Mouse (Mus musculus): Measurements from ENCODE around the gene Supt5. TPM values are rescaled to one million over a fixed set of nuclear protein-coding genes. Genes with fewer than 3 reads are reported as not detected.
A peak's percentile ranks its signal among the peaks of the same experiment; 100 is the strongest.

Gene Supt5
- polyA plus RNA-seq, 1 experiment from 2014 or later, result 127 TPM

DNA sequence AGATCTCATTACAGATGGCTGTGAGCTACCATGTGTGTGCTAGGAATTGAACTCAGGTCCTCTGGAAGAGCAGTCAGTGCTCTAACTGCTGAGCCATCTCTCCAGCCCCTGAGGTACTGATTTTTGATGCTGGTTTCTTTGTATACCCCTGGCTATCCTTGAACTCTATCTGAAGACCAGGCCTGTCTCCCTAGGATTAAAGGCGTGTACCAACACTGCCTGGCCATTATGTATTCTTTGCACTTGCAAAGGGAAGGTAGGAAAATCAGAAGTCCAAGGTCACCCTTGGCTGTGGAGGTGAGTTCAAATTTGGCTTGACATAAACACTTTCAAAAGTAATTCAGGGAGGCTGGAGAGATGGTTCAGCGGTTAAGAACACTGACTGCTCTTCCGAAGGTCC lies 16.1 kb upstream of the Supt5 start:
- no peaks in the 10 kb centered on the region for H3K27me3 ChIP-seq
- DNase-seq (ENCODE audit: low read depth, low spot score) (no peak), ATAC-seq (no peak)
- ChIA-PET POLR2A (no interaction called here), CTCF (no interaction called here)
- in situ Hi-C loops (cut with MboI; ENCODE audit: low pct_unique_long_range_greater_than_20kb), result no loop called here
- no peak for TF ChIP-seq CTCF (IDR thresholded peaks at IDR 0.05)

DNA sequence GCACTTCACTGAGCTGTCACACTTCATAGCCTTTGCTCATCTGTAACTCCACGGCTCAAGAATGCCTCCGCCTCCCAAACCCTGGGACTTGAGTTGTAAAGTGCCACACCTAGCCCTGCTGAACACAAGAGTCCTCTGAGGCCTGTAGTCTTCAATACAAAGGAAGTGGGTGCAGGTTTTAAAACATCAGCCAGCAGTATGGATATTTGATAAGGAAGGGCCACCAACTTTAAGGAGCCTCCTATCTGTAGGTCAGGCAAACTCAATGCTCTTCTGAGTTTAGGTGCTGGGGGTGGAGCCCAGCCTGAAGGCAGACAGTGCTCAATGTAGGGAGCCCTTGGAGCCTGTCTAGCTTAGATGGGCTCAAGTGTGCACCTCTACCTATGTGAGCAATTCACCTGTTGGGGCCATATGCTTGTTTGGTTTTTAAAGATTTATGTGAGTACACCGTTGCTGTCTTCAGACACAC lies 15.6 kb upstream of the Supt5 start:
- no peak for DNase-seq (ENCODE audit: low read depth, low spot score)
- TF ChIP-seq CTCF (IDR thresholded peaks at IDR 0.05), result no peak
- CTCF ChIA-PET, result interaction anchor here (1.3 kb wide), 1 partner anchor 10 kb away, joined by 8 read pairs; no protein-coding TSS in a partner anchor
- POLR2A ChIA-PET, result no interaction called here
- H3K27me3 ChIP-seq, result no peaks in the 10 kb centered on the region
- in situ Hi-C loops (cut with MboI; ENCODE audit: low pct_unique_long_range_greater_than_20kb), result no loop called here
- no peak for ATAC-seq

DNA sequence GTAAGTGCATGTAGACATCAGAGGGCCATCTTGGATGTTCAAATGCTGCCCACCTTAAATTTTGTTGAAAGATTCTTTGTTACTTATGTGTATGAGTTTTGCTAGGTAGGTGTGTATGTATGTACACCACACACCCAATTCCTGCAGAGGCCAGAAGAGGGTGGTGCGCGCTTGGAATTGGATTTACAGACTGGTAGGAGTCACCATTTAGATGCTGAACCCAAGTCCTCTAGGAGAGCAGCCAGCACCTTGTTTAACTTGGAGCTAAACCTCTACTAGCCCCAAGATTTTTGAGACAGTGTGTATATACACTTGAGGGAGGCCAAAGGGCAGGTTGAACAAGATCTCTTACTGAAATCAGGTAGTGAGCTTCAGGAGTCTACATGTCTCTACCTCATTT lies 14.7 kb upstream of the Supt5 start:
- ChIA-PET CTCF (interaction anchor here (0.7 to 1.3 kb wide), 3 partner anchors 9 to 37 kb away, joined by 3 to 8 read pairs (median 3); no protein-coding TSS in a partner anchor), POLR2A (interaction anchor here (1.7 kb wide), 1 partner anchor 18 kb away, joined by 6 read pairs; no protein-coding TSS in a partner anchor)
- DNase-seq (ENCODE audit: low read depth, low spot score), result no peak

DNA sequence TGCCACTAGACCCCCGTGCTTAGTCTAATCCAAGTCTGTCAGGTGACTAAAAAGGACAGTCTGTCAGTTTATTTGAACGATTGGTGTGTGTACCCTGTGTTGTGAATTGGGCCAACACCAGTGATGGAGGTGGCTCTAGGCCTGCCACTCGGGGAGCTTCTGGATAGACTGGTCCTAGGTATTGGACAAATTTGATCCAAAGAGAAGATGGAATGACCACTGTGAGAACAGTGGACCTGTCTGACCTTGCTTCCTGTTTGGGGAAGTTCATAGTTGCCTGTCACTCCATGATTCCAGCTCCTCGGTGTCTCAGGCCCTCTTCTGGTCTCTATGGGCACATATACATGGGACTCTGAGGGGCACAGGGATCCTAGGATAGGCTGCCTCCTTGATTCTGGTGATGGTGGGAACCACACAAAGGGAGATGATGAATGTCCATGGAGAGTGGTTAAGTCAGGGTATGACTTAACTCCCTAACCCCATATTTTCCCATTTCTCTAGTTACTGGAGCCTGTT lies 13.2 kb upstream of the Supt5 start:
- H3K27me3 ChIP-seq, result no peaks in the 10 kb centered on the region
- CTCF ChIA-PET, result interaction anchor here (0.7 to 1.0 kb wide), 2 partner anchors 24 to 28 kb away, joined by 3 read pairs; partner anchors contain the start of gene Zfp36
- no peak for TF ChIP-seq CTCF (IDR thresholded peaks at IDR 0.05)
- DNase-seq (ENCODE audit: low read depth, low spot score) (no peak), ATAC-seq (no peak)
- in situ Hi-C loops (cut with MboI; ENCODE audit: low pct_unique_long_range_greater_than_20kb), result no loop called here
- POLR2A ChIA-PET, result interaction anchor here (1.4 to 2.2 kb wide), 2 partner anchors 17 to 30 kb away, joined by 3 to 7 read pairs; no protein-coding TSS in a partner anchor

More for the DNA sequence above, 14.7 kb upstream of the Supt5 start:
- no peak for TF ChIP-seq CTCF (IDR thresholded peaks at IDR 0.05)
- no peaks in the 10 kb centered on the region for H3K27me3 ChIP-seq
- no peak for ATAC-seq
- in situ Hi-C loops (cut with MboI; ENCODE audit: low pct_unique_long_range_greater_than_20kb), result no loop called here

DNA sequence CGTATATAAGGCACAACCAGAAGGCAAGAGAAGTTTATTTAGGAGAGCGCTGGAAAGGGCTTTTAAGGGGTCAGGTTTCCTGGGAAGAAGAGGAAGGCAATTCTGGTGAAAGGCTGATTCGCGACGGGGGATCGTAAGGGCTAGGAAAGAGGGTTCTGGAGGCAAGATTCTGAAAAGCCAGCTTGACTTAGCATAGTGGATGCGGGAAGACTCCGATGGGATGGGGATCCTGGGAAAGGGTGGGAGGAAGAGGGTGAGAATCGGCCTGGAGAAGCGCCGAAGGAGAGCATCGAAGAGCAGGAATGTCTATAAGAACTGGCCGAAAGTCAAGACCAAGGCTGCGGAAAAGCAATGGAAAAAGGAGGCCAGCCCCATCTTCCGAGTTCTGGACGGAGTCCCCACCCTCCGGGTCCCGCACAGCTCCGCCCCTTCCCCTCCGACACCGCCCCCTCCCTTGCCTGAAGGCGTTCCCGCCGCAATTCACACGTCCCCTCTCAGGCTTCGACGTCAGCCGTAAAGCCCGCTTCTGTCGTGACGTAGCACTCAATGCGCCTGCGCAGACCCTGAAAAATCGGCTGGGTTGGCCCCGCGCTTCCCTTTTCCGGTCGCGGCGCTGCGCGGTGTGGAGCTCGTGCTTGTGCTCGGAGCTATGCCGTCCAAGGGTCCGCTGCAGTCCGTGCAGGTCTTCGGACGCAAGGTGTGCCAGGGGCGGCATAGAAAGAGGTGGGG lies 11.8 kb upstream of the Supt5 start, which contains the start of gene Rps16:
TSS of gene Rps16 (plus strand) at position 498 of the 729 bp plus-strand sequence.
- DNase-seq (ENCODE audit: low read depth, low spot score), result peak; percentile 88
- in situ Hi-C loops (cut with MboI; ENCODE audit: low pct_unique_long_range_greater_than_20kb), result no loop called here
- CTCF ChIA-PET, result interaction anchor here (1.0 kb wide), 1 partner anchor 36 kb away, joined by 3 read pairs; no protein-coding TSS in a partner anchor
- TF ChIP-seq CTCF (IDR thresholded peaks at IDR 0.05), result no peak
- POLR2A ChIA-PET, result interaction anchor here (1.0 to 2.2 kb wide), 2 partner anchors 25 to 32 kb away, joined by 6 to 7 read pairs; no protein-coding TSS in a partner anchor
- H3K27me3 ChIP-seq, result no peaks in the 10 kb centered on the region
- ATAC-seq, result peak; percentile 51

DNA sequence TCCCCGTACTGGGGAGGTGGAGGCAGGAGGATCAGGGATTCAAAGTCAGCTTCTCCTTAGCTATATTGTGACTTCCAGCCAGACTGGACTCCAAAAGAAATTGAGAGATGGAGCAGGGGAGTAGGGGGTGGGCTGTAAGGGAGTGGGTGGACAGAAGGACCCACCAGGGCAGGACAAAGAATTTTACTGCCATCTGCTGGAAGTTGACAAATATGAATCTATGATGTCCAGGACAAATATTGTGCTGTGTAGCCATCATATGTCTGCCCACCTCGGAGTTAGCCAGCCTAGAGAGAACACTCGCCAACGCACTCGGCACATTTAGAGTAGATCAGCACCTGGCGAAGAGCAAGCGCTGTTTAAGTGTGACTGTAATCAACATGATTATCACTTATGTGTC lies 10.1 kb upstream of the Supt5 start:
- no peaks in the 10 kb centered on the region for H3K27me3 ChIP-seq
- in situ Hi-C loops (cut with MboI; ENCODE audit: low pct_unique_long_range_greater_than_20kb), result no loop called here
- ChIA-PET CTCF (interaction anchor here (1.4 to 2.0 kb wide), 2 partner anchors 9 to 30 kb away, joined by 5 to 8 read pairs; no protein-coding TSS in a partner anchor), POLR2A (no interaction called here)
- DNase-seq (ENCODE audit: low read depth, low spot score), result no peak
- peak; percentile 47 for TF ChIP-seq CTCF (IDR thresholded peaks at IDR 0.05)
- ATAC-seq, result peak; percentile 7

DNA sequence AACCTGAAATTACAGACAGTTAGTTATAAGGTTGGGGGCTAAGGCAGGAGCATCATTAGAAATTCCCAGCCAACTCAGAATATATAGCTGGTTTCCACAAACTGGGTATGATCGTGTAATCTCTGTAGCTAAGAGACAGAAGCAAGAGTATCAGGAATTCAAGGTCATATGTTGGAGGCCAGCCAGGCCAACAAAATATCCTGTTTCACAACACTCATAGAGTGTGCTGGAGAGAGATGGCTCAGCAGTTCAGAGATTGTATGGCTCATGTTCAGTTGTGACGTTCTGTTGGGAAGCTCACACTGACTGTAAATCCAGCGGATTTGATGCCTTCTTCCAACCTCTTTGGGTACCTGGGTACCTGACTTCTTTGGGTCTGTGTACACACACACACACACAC lies 9.2 kb upstream of the Supt5 start:
- ChIA-PET POLR2A (no interaction called here), CTCF (interaction anchor here (1.4 kb wide), 1 partner anchor 31 kb away, joined by 5 read pairs; no protein-coding TSS in a partner anchor)
- DNase-seq (ENCODE audit: low read depth, low spot score), result no peak
- ATAC-seq, result no peak
- no peak for TF ChIP-seq CTCF (IDR thresholded peaks at IDR 0.05)
- no peaks in the 10 kb centered on the region for H3K27me3 ChIP-seq
- in situ Hi-C loops (cut with MboI; ENCODE audit: low pct_unique_long_range_greater_than_20kb), result no loop called here

DNA sequence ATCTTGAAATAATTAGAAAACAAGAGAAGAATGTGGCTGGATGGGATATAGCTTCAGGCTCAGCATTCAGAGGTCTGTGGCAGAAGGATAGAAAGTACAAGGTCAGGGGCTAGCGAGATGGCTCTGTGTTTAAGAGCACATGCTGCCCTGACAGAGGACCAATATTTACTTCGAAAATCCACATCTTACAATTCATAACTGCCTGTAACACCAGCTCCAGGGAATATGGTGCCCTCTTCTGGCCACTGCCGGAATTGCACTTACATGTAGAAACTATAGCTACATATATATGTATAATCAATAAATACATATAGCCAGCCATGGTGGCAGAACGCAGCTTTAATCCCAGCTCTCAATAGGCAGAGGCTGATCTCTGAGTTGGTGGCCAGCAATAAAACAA lies 6.1 kb upstream of the Supt5 start:
- in situ Hi-C loops (cut with MboI; ENCODE audit: low pct_unique_long_range_greater_than_20kb), result no loop called here
- peak; percentile 75 for TF ChIP-seq CTCF (IDR thresholded peaks at IDR 0.05)
- ATAC-seq, result no peak

DNA sequence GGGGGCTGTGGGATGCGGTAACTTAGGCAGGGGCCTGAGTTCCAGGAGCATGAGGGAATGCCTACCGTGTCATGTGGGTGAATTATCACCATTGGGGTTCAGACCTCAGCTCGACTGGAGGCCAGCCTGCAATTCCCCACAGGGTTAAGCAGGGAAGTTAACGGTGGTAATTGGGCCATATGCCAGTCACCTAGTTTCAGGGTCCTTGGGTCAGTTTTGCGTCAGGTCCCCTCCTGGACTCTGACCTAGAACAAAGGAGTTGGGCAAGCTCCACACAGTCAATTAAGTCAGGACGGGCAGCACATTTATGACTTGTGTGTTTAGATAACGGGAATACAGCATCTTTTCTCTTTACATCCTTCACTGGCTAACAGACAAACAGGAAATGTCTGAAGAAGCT lies 2.8 kb upstream of the Supt5 start:
- CTCF ChIA-PET, result no interaction called here
- POLR2A ChIA-PET, result no interaction called here
- ATAC-seq, result no peak

More for the DNA sequence above, 6.1 kb upstream of the Supt5 start:
- CTCF ChIA-PET, result interaction anchor here (0.7 to 2.0 kb wide), 17 partner anchors 9 to 252 kb away, joined by 3 to 14 read pairs (median 4); partner anchors contain the start of gene Eid2b
- DNase-seq (ENCODE audit: low read depth, low spot score), result no peak
- POLR2A ChIA-PET, result no interaction called here
- H3K27me3 ChIP-seq, result no peaks in the 10 kb centered on the region

DNA sequence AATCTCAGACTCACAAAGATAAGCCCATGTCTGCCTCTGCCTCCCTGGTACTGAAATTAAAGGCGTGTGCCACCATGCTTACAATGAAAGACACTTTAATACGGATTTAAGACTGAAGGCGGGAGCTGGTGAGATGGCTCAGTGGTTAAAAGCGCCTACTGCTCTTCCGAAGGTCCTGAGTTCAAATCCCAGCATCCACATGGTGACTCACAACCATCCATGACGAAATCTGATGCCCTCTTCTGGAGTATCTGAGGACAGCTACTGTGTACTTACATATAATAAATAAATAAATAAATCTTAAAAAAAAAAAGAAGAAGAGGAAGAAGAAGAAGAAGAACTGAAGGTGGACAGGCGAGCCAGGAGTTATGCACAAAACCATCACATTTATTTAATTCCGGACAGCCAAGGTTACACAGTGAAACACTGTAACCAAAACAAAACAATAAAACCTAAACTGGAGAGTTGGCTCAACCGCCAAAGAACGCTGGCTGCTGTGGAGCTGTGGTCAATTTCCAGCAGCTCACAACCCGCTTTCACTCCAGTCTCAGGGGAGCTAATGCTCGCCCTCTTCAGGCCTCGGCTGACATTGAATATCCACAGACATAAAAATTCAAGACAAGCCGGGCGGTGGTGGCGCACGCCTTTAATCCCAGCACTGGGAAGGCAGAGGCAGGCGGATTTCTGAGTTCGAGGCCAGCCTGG lies 819 bp upstream of the Supt5 start:
- in situ Hi-C loops (cut with MboI; ENCODE audit: low pct_unique_long_range_greater_than_20kb), result no loop called here
- DNase-seq (ENCODE audit: low read depth, low spot score) (peak; percentile 55), ATAC-seq (peak; percentile 32)
- ChIA-PET POLR2A (no interaction called here), CTCF (interaction anchor here (0.7 to 2.2 kb wide), 6 partner anchors 13 to 53 kb away, joined by 3 to 7 read pairs (median 4); partner anchors contain the start of genes Med29 and Paf1)
- no peaks in the 10 kb centered on the region for H3K27me3 ChIP-seq
- peak; percentile 51 for TF ChIP-seq CTCF (IDR thresholded peaks at IDR 0.05)

More for the DNA sequence above, 2.8 kb upstream of the Supt5 start:
- DNase-seq (ENCODE audit: low read depth, low spot score), result no peak
- no peak for TF ChIP-seq CTCF (IDR thresholded peaks at IDR 0.05)
- no peaks in the 10 kb centered on the region for H3K27me3 ChIP-seq
- in situ Hi-C loops (cut with MboI; ENCODE audit: low pct_unique_long_range_greater_than_20kb), result no loop called here
